Mouse (Mus musculus) embryonic facial prominence, embryonic 10.5 days (tissue): ENCODE measurements around the gene Olfr314. TPM values are rescaled to one million over a fixed set of nuclear protein-coding genes. Genes with fewer than 3 reads are reported as not detected.

Experiments used
- polyA plus RNA-seq: library from polyadenylated mRNA; unstranded; fragments of >200 nt; fragmentation: Nextera tagmentation; extraction: Ambion mirVana; gene quantifications from 2 replicates; pipeline ENCODE4 v1.2.1, GENCODE M21; 2016

Gene Olfr314
- polyA plus RNA-seq, 1 experiment from 2014 or later, result not detected

Other genes with a start within 250 kb of the Olfr314 start
- not detected in 2 replicates for gene Olfr330, start 248.1 kb upstream of the Olfr314 start, polyA plus RNA-seq
- not detected in 2 replicates for gene Olfr329-ps, start 236.5 kb upstream of the Olfr314 start, polyA plus RNA-seq
- gene Olfr328, start 227.3 kb upstream of the Olfr314 start, polyA plus RNA-seq, result 0.05 TPM in 2 replicates
- gene Olfr224, start 212.4 kb upstream of the Olfr314 start, polyA plus RNA-seq, result not detected in 2 replicates
- not detected in 2 replicates for gene Olfr325, start 205.2 kb upstream of the Olfr314 start, polyA plus RNA-seq
- not detected in 2 replicates for gene Olfr324, start 187.8 kb upstream of the Olfr314 start, polyA plus RNA-seq
- gene 2210407C18Rik, start 166.9 kb upstream of the Olfr314 start, polyA plus RNA-seq, result not detected in 2 replicates
- not detected in 2 replicates for gene Olfr323, start 152.5 kb upstream of the Olfr314 start, polyA plus RNA-seq
- gene Trim58, start 142.5 kb upstream of the Olfr314 start, polyA plus RNA-seq, result 0.54 and 0.62 TPM in 2 replicates
- 0.05 TPM in 1 of 2 replicates, not detected in the other for gene Olfr322, start 124.2 kb upstream of the Olfr314 start, polyA plus RNA-seq
- not detected in 2 replicates for gene Olfr320, start 101.9 kb upstream of the Olfr314 start, polyA plus RNA-seq
- not detected in 2 replicates for gene Olfr319, start 83.8 kb upstream of the Olfr314 start, polyA plus RNA-seq
- not detected in 2 replicates for gene Olfr318, start 58.9 kb upstream of the Olfr314 start, polyA plus RNA-seq
- gene Olfr317, start 43.7 kb upstream of the Olfr314 start, polyA plus RNA-seq, result not detected in 2 replicates
- not detected in 2 replicates for gene Olfr316, start 30.2 kb upstream of the Olfr314 start, polyA plus RNA-seq
- gene Olfr315, start 9.8 kb upstream of the Olfr314 start, polyA plus RNA-seq, result not detected in 2 replicates
- 1.4 and 1.6 TPM in 2 replicates for gene Fam183b, start 19.0 kb downstream of the Olfr314 start, polyA plus RNA-seq
- gene Olfr313, start 32.0 kb downstream of the Olfr314 start, polyA plus RNA-seq, result not detected in 2 replicates
- not detected in 2 replicates for gene Olfr312, start 46.3 kb downstream of the Olfr314 start, polyA plus RNA-seq
- not detected in 2 replicates for gene Olfr311, start 56.3 kb downstream of the Olfr314 start, polyA plus RNA-seq
- gene Gm12258, start 64.2 kb downstream of the Olfr314 start, polyA plus RNA-seq, result 8.7 and 9.1 TPM in 2 replicates
- gene 2810021J22Rik, start 84.3 kb downstream of the Olfr314 start, polyA plus RNA-seq, result 10.6 and 10.8 TPM in 2 replicates
- gene Zfp39, start 121.3 kb downstream of the Olfr314 start, polyA plus RNA-seq, result 5.7 and 6.3 TPM in 2 replicates
- gene Btnl10, start 135.0 kb downstream of the Olfr314 start, polyA plus RNA-seq, result not detected in 2 replicates
- 255 and 258 TPM in 2 replicates for gene Rnf187, start 156.0 kb downstream of the Olfr314 start, polyA plus RNA-seq
- 23.0 and 25.0 TPM in 2 replicates for gene Hist3h2ba, start 166.0 kb downstream of the Olfr314 start, polyA plus RNA-seq
- 17.8 and 19.0 TPM in 2 replicates for gene Hist3h2a, start 171.7 kb downstream of the Olfr314 start, polyA plus RNA-seq
- 0.19 and 0.40 TPM in 2 replicates for gene Trim17, start 171.7 kb downstream of the Olfr314 start, polyA plus RNA-seq
- gene Trim11, start 195.1 kb downstream of the Olfr314 start, polyA plus RNA-seq, result 19.0 and 19.1 TPM in 2 replicates